Mouse (Mus musculus): Measurements from ENCODE around the gene Cdc7. TPM values are rescaled to one million over a fixed set of nuclear protein-coding genes. Genes with fewer than 3 reads are reported as not detected.

Cdc7 gene
- polyA plus RNA-seq (2017; shearing (Covaris generic)) = 10.9 TPM

DNA sequence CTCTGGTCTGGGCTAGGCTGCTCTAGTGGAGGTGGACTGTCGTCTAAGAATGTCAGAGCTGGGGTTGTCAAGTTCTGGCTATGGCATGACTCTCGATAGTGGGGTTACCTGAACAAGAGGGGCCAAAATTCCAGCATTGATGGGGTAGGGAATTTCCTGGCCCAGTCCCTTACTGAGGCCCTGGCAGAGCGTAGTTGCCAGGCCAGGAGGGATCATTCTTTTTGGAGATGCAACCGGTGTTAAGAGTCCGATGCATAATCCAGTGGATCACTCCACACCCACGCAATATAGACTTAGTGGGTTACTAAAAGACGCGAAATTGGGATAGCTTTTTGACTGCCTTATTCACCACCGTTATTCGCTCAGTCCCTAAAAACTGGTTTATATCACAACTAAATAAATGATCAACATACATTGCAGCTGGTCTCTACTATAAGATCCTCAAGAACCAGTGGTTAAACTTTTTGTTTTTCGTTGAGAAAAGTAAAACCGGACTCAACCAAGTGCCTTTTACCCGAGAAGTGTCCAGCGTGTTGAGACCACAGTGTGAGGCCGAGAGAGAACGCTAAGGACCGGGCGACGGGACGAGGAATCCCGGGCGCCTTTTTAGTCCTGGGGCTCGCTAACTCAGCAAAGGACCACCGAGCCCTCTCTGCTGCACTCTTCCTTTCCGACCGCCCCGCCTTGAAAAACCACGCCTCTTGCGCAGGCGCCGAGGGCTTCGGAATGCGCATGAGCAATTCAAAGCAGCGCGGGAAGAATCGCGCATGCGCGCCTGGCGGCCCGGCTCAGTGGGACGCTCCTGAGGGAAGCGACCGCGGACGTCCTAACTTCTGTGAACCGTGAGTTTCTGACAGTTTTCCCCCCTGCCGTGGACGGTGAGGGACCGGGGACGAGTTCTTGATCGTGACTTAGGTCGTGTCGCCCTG, at the start of gene Cdc7:
Cdc7 (plus strand) TSS at position 739 of the 929 bp plus-strand sequence.

DNA sequence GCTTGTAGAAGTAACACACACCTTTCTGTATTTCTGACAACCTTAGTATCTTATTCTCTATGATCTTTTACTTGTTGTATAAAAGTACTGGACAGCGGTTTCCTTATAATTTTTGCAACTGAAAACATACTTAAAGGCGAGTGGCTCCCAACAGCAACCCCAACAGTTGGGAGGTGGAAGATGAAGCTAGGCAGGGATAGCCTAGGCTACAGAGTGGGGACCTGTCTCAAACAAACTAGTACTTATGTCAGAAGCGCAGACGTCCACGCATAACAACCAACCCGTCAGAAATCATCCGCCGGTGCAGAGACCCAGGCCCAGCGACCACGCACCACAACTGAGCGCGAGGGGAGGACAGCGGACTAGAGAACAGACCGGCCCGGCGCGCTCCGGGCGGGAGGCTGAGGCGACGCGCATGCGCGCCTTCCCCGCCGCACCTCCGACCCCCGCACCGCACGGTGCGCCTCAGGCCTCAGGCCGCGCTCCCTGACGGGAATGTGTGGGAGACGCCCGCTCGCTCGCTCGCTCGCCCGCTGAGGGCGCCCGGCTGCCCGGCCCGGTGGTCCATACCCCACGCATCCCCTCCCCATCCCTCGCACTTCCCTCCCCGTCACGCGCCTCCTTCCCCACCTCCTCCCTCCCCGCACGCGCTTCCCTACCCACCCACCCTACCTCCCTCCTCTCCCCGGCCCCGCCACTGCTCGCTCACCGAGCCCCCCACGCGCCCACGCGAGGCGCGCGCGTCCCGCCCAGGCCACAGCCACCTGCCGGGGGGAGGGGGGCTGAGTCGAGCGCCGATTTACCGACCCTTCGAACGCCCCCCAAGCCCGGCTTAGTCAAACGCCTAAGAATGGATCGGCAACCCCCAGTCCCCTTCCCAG, 38.4 kb upstream of the Cdc7 start, which contains the start of gene Hfm1:
Hfm1 (minus strand) TSS at position 834 of the 881 bp plus-strand sequence.

Other genes starting within 250 kb of the Cdc7 start
- gene Hfm1, start 38.0 kb upstream of the Cdc7 start, polyA plus RNA-seq (2017; shearing (Covaris generic)) = 0.16 TPM

All from effector memory CD4-positive, alpha-beta T cell, adult 7 months (primary cell).